Mouse (Mus musculus): ENCODE measurements around the gene Cd5l. TPM values are rescaled to one million over a fixed set of nuclear protein-coding genes. Genes with fewer than 3 reads are reported as not detected.
A peak's percentile ranks its signal among the peaks of the same experiment; 100 is the strongest.

Gene Cd5l
- total RNA-seq, 2 experiments from 2014 or later: 0.57 to 0.85 TPM

GRCm38 (mm10) chr3:87408171-87408570 is 50.5 kb downstream of the Cd5l start:
- peak; percentile 20 to 21 for DNase-seq

- no peak for DNase-seq
Measured at GRCm38 (mm10) chr3:87409196-87409935, 51.7 kb downstream of the Cd5l start.

GRCm38 (mm10) chr3:87410605-87411004 is 52.9 kb downstream of the Cd5l start:
- DNase-seq: no peak

- DNase-seq: peak; percentile 22 to 46
Measured at GRCm38 (mm10) chr3:87411150-87411549, 53.5 kb downstream of the Cd5l start.

GRCm38 (mm10) chr3:87420645-87421044 is 63.0 kb downstream of the Cd5l start:
- DNase-seq: no peak

Other genes starting within 250 kb of the Cd5l start
- gene Kirrel, start 183.1 kb upstream of the Cd5l start, total RNA-seq (2021): 1 to 10 TPM; 5.4 to 6.3 TPM
- gene Fcrls, start 94.1 kb upstream of the Cd5l start, total RNA-seq (2021): 1 to 10 TPM; 6.3 to 7.0 TPM
- gene Fcrl1, start 18.5 kb downstream of the Cd5l start, total RNA-seq (2021): 1 to 10 TPM in 1 of 2 experiments, under 1 TPM in 1; 0.25 to 2.2 TPM
- gene Fcrl5, start 77.9 kb downstream of the Cd5l start, total RNA-seq (2021): under 1 TPM in 1 of 2 experiments, not detected in 1; 0.36 TPM
- 10 to 100 TPM; 18.6 to 20.9 TPM for gene Etv3, start 167.5 kb downstream of the Cd5l start, total RNA-seq (2021)